16 mouse cellular contexts compared by ENCODE assay signal in genomic region chr4:133109335-133109801, GRCm38 (mm10). TPM values are rescaled to one million over a fixed set of nuclear protein-coding genes. Genes with fewer than 3 reads are reported as not detected.
DNase-seq lines count a peak whose midpoint lies in the region; ATAC-seq and TF ChIP-seq lines count a peak whose summit lies in the region.
"Had no signal": no experiment of that assay in that cellular context is flagged by ENCODE, and none has a peak within 500 bp of the region (broad histone marks: within the 10 kb centered on the region; RNA-seq: fewer than 3 reads in every experiment).

No protein-coding gene starts in this region.

- no peak overlapping the region for H3K9ac ChIP-seq in lung, embryonic 14.5 days
- H3K9ac ChIP-seq in embryonic facial prominence, embryonic 14.5 days (ENCODE audit: low read depth, low read length), result no peak overlapping the region
- H3K9ac ChIP-seq in forebrain, embryonic 11.5 days (ENCODE audit: low read length), result no peak overlapping the region
- H3K9ac ChIP-seq: heart, embryonic 15.5 days had no signal

- H3K27me3 ChIP-seq in lung, embryonic 14.5 days (ENCODE audit: insufficient read depth, low read length), result no peaks in the 10 kb centered on the region
- H3K27me3 ChIP-seq in embryonic facial prominence, embryonic 14.5 days (replicated peaks; ENCODE audit: control insufficient read depth, insufficient read depth, low read length), result no peaks in the 10 kb centered on the region
- H3K27me3 ChIP-seq in myocyte (ENCODE audit: control insufficient read depth, insufficient read depth, insufficient read length), result no peaks in the 10 kb centered on the region
- no peaks in the 10 kb centered on the region for H3K27me3 ChIP-seq in forebrain, embryonic 11.5 days (ENCODE audit: control insufficient read depth, insufficient read depth, low read length)
- H3K27me3 ChIP-seq: heart, embryonic 15.5 days had no signal

- no peak overlapping the region for H3K4me2 ChIP-seq in lung, embryonic 14.5 days
- no peak overlapping the region; the same call in 1 of the 2 replicates for H3K4me2 ChIP-seq in embryonic facial prominence, embryonic 14.5 days (ENCODE audit: low read depth, low read length)
- H3K4me2 ChIP-seq in myocyte (ENCODE audit: low read depth), result peak overlapping the region; percentile 86
- H3K4me2 ChIP-seq in forebrain, embryonic 11.5 days (ENCODE audit: low read depth, low read length, severe bottlenecking), result no peak overlapping the region
- H3K4me2 ChIP-seq: heart, embryonic 15.5 days had no signal

- H3ac ChIP-seq in myocyte (ENCODE audit: control insufficient read depth, insufficient read length), result no peak overlapping the region

- 77% methylated on average over 5 of the region's 5 CpGs for WGBS in lung, embryonic 14.5 days
- WGBS in embryonic facial prominence, embryonic 14.5 days, result 52% methylated on average over 5 of the region's 5 CpGs
- 71% methylated on average over 5 of the region's 5 CpGs for WGBS in forebrain, embryonic 11.5 days

- DNase-seq in gastrocnemius, postnatal 10 days, result peak; percentile 3
- no peak for DNase-seq in gastrocnemius, adult 8-10 months (ENCODE audit: low spot score in 2 of 2)
- DNase-seq in lung, embryonic 14.5 days, result no peak
- no peak for DNase-seq in lung, adult 18-20 months
- no peak for DNase-seq in embryonic facial prominence, embryonic 14.5 days (ENCODE audit: low spot score)
- no peak for DNase-seq in forebrain, embryonic 11.5 days (ENCODE audit: low spot score)
- DNase-seq in testis, postnatal 14 days (ENCODE audit: low spot score), result no peak
- DNase-seq: cerebellum, adult 2 months; kidney, adult 2 months; left cerebral cortex, postnatal 4 days; thymus, adult 18-20 months had no signal

- no peaks in the 10 kb centered on the region for H3K9me3 ChIP-seq in lung, embryonic 14.5 days (ENCODE audit: low read depth, low read length)
- H3K9me3 ChIP-seq in embryonic facial prominence, embryonic 14.5 days (ENCODE audit: control insufficient read depth, low read length), result no peaks in the 10 kb centered on the region
- H3K9me3 ChIP-seq in forebrain, embryonic 11.5 days (ENCODE audit: control insufficient read depth, low read length), result no peaks in the 10 kb centered on the region
- H3K9me3 ChIP-seq: heart, embryonic 15.5 days had no signal

- TF ChIP-seq CTCF in lung, embryonic 14.5 days (IDR thresholded peaks at IDR 0.05; ENCODE audit: low read depth), result no peak

- TF ChIP-seq POLR2A in myocyte (IDR thresholded peaks at IDR 0.05; ENCODE audit: insufficient read length, low read depth), result no peak

- no peak for ATAC-seq in lung, embryonic 14.5 days (ENCODE audit: insufficient read depth)
- ATAC-seq in embryonic facial prominence, embryonic 14.5 days (ENCODE audit: low read depth), result no peak
- no peak for ATAC-seq in forebrain, embryonic 11.5 days (replicated peaks; ENCODE audit: low FRiP score)
- ATAC-seq: activated CD4-positive, CD25-positive, alpha-beta regulatory T cell, adult 4 months; forebrain, embryonic 14.5 days; hindbrain, postnatal 0 days had no signal

- no peaks in the 10 kb centered on the region for H3K79me2 ChIP-seq in myocyte (ENCODE audit: control insufficient read depth, insufficient read depth)

- no peak overlapping the region for H3K4me3 ChIP-seq in lung, embryonic 14.5 days (ENCODE audit: low read depth, low read length)
- no peak overlapping the region for H3K4me3 ChIP-seq in embryonic facial prominence, embryonic 14.5 days (ENCODE audit: low read depth, low read length)
- peak overlapping the region; percentile 18 for H3K4me3 ChIP-seq in myocyte
- H3K4me3 ChIP-seq in forebrain, embryonic 11.5 days (ENCODE audit: low read depth, low read length), result no peak overlapping the region
- H3K4me3 ChIP-seq: heart, embryonic 15.5 days had no signal

- no peaks in the 10 kb centered on the region for H3K4me1 ChIP-seq in lung, embryonic 14.5 days (ENCODE audit: insufficient read depth)
- H3K4me1 ChIP-seq in embryonic facial prominence, embryonic 14.5 days (ENCODE audit: control insufficient read depth, insufficient read depth, low read length), result peaks cover 24% of the 10 kb centered on the region; the same call in 1 of the 2 replicates
- H3K4me1 ChIP-seq in forebrain, embryonic 11.5 days (replicated peaks; ENCODE audit: control insufficient read depth, insufficient read depth, low read length), result no peaks in the 10 kb centered on the region

- 0 out of 2 replicates have a peak overlapping the region, but pooled peaks have one; percentile 24 for H3K27ac ChIP-seq in lung, embryonic 14.5 days (ENCODE audit: low read depth)
- peak overlapping the region; percentile 74; the same call in 1 of the 2 replicates for H3K27ac ChIP-seq in embryonic facial prominence, embryonic 14.5 days (replicated peaks; ENCODE audit: low read depth, low read length)
- H3K27ac ChIP-seq in forebrain, embryonic 11.5 days (ENCODE audit: low read depth, low read length), result no peak overlapping the region

- H3K36me3 ChIP-seq in lung, embryonic 14.5 days (ENCODE audit: insufficient read depth), result no peaks in the 10 kb centered on the region
- no peaks in the 10 kb centered on the region for H3K36me3 ChIP-seq in embryonic facial prominence, embryonic 14.5 days (ENCODE audit: control insufficient read depth, insufficient read depth, low read length)
- H3K36me3 ChIP-seq in myocyte (ENCODE audit: control insufficient read depth, insufficient read depth), result no peaks in the 10 kb centered on the region
- H3K36me3 ChIP-seq in forebrain, embryonic 11.5 days (ENCODE audit: control insufficient read depth, insufficient read depth, low read length), result no peaks in the 10 kb centered on the region
- H3K36me3 ChIP-seq: heart, embryonic 15.5 days had no signal

TF ChIP-seq in myocyte, 11 proteins besides CTCF, POLR2A, EP300 and RAD21:
- TF ChIP-seq MAX (IDR thresholded peaks at IDR 0.05; ENCODE audit: low read depth) (no peak), TCF12 (IDR thresholded peaks at IDR 0.05; ENCODE audit: insufficient read depth, poor library complexity, severe bottlenecking) (no peak), USF1 (IDR thresholded peaks at IDR 0.05; ENCODE audit: low read depth) (no peak), POLR2AphosphoS2 (IDR thresholded peaks at IDR 0.05; ENCODE audit: insufficient read length, low read depth) (no peak), MYOG (IDR thresholded peaks at IDR 0.05; ENCODE audit: control insufficient read depth in 1 of 3, insufficient read depth in 1 of 3, insufficient read length in 2 of 3, low read depth in 2 of 3) (no peak), SRF (IDR thresholded peaks at IDR 0.05; ENCODE audit: control insufficient read depth, insufficient read length, low read depth) (no peak), MYOD1 (IDR thresholded peaks at IDR 0.05; ENCODE audit: control insufficient read depth in 1 of 3, insufficient read length in 2 of 3, low read depth in 2 of 3) (no peak), REST (IDR thresholded peaks at IDR 0.05; ENCODE audit: insufficient read depth, insufficient read length) (no peak)

RNA-seq across cellular contexts. Expression of gene Wasf2, which starts 20.9 kb away (rescaled TPM):
- total RNA-seq in gastrocnemius, postnatal 10 days (2021), result 10 to 100 TPM; 73.1 to 88.7 TPM
- 10 to 100 TPM; 18.8 to 27.9 (median 27.3) TPM for total RNA-seq in gastrocnemius, adult 8-10 months (2022)
- 96.3 and 101 TPM in 2 replicates for polyA plus RNA-seq in lung, embryonic 14.5 days (2014; fragmentation: Nextera tagmentation; extraction: Ambion mirVana)
- 83.4 and 92.4 TPM in 2 replicates for polyA plus RNA-seq in embryonic facial prominence, embryonic 14.5 days (2014; fragmentation: Nextera tagmentation; extraction: Ambion mirVana)
- polyA plus RNA-seq in myocyte (2012; fragmentation: generic; extraction: Trizol), result 62.0 TPM
- polyA plus RNA-seq in forebrain, embryonic 11.5 days (2014; fragmentation: Nextera tagmentation; extraction: Ambion mirVana), result 28.8 and 33.2 TPM in 2 replicates
